Mouse (Mus musculus): ENCODE results near the gene Cxadr. TPM values are rescaled to one million over a fixed set of nuclear protein-coding genes. Genes with fewer than 3 reads are reported as not detected.

Cxadr gene
- total RNA-seq (2015; ENCODE audit: low replicate concordance) (0.84 TPM in 1 of 2 replicates, not detected in the other), total RNA-seq (2017; ENCODE audit: low replicate concordance) (0.13 TPM in 1 of 2 replicates, not detected in the other)

GRCm38 (mm10) chr16:78301183-78301830 lies at the start of gene Cxadr:
Gene Cxadr (plus strand): TSS chr16:78301489.
- no peak for ATAC-seq (replicated peaks; ENCODE audit: low FRiP score, poor library complexity, severe bottlenecking)

GRCm38 (mm10) chr16:78258989-78259388 lies 42.3 kb upstream of the Cxadr start:
- ATAC-seq (replicated peaks; ENCODE audit: low FRiP score, poor library complexity, severe bottlenecking), result no peak

- no peak for ATAC-seq (replicated peaks; ENCODE audit: low FRiP score, poor library complexity, severe bottlenecking)
Observed at GRCm38 (mm10) chr16:78260070-78260879, 41.0 kb upstream of the Cxadr start.

GRCm38 (mm10) chr16:78261520-78261919 lies 39.8 kb upstream of the Cxadr start:
- ATAC-seq (replicated peaks; ENCODE audit: low FRiP score, poor library complexity, severe bottlenecking), result no peak

GRCm38 (mm10) chr16:78264442-78265150 lies 36.7 kb upstream of the Cxadr start:
- no peak for ATAC-seq (replicated peaks; ENCODE audit: low FRiP score, poor library complexity, severe bottlenecking)

- no peak for ATAC-seq (replicated peaks; ENCODE audit: low FRiP score, poor library complexity, severe bottlenecking)
Observed at GRCm38 (mm10) chr16:78265151-78265590, 36.1 kb upstream of the Cxadr start.

- ATAC-seq (replicated peaks; ENCODE audit: low FRiP score, poor library complexity, severe bottlenecking), result no peak
Observed at GRCm38 (mm10) chr16:78265826-78266225, 35.5 kb upstream of the Cxadr start.

GRCm38 (mm10) chr16:78267453-78267852 lies 33.8 kb upstream of the Cxadr start:
- ATAC-seq (replicated peaks; ENCODE audit: low FRiP score, poor library complexity, severe bottlenecking), result no peak

- ATAC-seq (replicated peaks; ENCODE audit: low FRiP score, poor library complexity, severe bottlenecking), result no peak
Observed at GRCm38 (mm10) chr16:78268167-78268566, 33.1 kb upstream of the Cxadr start.

GRCm38 (mm10) chr16:78274825-78275455 lies 26.3 kb upstream of the Cxadr start:
- no peak for ATAC-seq (replicated peaks; ENCODE audit: low FRiP score, poor library complexity, severe bottlenecking)

- ATAC-seq (replicated peaks; ENCODE audit: low FRiP score, poor library complexity, severe bottlenecking), result no peak
Observed at GRCm38 (mm10) chr16:78277567-78277966, 23.7 kb upstream of the Cxadr start.

GRCm38 (mm10) chr16:78280093-78280881 lies 21.0 kb upstream of the Cxadr start:
- no peak for ATAC-seq (replicated peaks; ENCODE audit: low FRiP score, poor library complexity, severe bottlenecking)

- ATAC-seq (replicated peaks; ENCODE audit: low FRiP score, poor library complexity, severe bottlenecking), result no peak
Observed at GRCm38 (mm10) chr16:78283231-78283630, 18.1 kb upstream of the Cxadr start.

- ATAC-seq (replicated peaks; ENCODE audit: low FRiP score, poor library complexity, severe bottlenecking), result no peak
Observed at GRCm38 (mm10) chr16:78294051-78294450, 7.2 kb upstream of the Cxadr start.

- no peak for ATAC-seq (replicated peaks; ENCODE audit: low FRiP score, poor library complexity, severe bottlenecking)
Observed at GRCm38 (mm10) chr16:78294606-78295275, 6.5 kb upstream of the Cxadr start.

GRCm38 (mm10) chr16:78295601-78296000 lies 5.7 kb upstream of the Cxadr start:
- no peak for ATAC-seq (replicated peaks; ENCODE audit: low FRiP score, poor library complexity, severe bottlenecking)

- ATAC-seq (replicated peaks; ENCODE audit: low FRiP score, poor library complexity, severe bottlenecking), result no peak
Observed at GRCm38 (mm10) chr16:78296114-78296513, 5.2 kb upstream of the Cxadr start.

GRCm38 (mm10) chr16:78301831-78302677 lies 765 bp downstream of the Cxadr start:
- no peak for ATAC-seq (replicated peaks; ENCODE audit: low FRiP score, poor library complexity, severe bottlenecking)
